Mouse (Mus musculus) cerebellum, adult 9-10 months (tissue): Measurements from ENCODE around the gene Rbm8a.

Source experiments
- DNase-seq: peaks from one replicate; pipeline ENCODE4 v3.0.0; 2022

Rbm8a gene

GRCm38 (mm10) chr3:96673514-96673913 is 43.8 kb downstream of the Rbm8a start:
- no peak for DNase-seq

GRCm38 (mm10) chr3:96674442-96674841 is 44.7 kb downstream of the Rbm8a start:
- no peak for DNase-seq

GRCm38 (mm10) chr3:96675171-96675570 is 45.4 kb downstream of the Rbm8a start:
- no peak for DNase-seq

- no peak for DNase-seq
Observed at GRCm38 (mm10) chr3:96675690-96676089, 46.0 kb downstream of the Rbm8a start.

GRCm38 (mm10) chr3:96678456-96678855 is 48.7 kb downstream of the Rbm8a start:
- DNase-seq: no peak

- DNase-seq: no peak
Observed at GRCm38 (mm10) chr3:96679159-96679674, 49.5 kb downstream of the Rbm8a start.

GRCm38 (mm10) chr3:96680269-96680956 is 50.7 kb downstream of the Rbm8a start:
- no peak for DNase-seq
